Mouse (Mus musculus) liver, adult (tissue): Measurements from ENCODE around the gene Rnf227.

ENCODE experiments used
- GATA4 ChIP-seq: IDR thresholded peaks from 2 replicates; pipeline ENCODE4 v1.6.1; 2014; ENCODE audit warnings: mild to moderate bottlenecking, low read length; ENCODE audit not compliant: insufficient replicate concordance

Rnf227 gene

GRCm38 (mm10) chr11:69340161-69341131, at the start of gene Rnf227:
Gene Rnf227, plus strand, starts transcription at chr11:69340461.
- TF ChIP-seq GATA4: no peak

DNA sequence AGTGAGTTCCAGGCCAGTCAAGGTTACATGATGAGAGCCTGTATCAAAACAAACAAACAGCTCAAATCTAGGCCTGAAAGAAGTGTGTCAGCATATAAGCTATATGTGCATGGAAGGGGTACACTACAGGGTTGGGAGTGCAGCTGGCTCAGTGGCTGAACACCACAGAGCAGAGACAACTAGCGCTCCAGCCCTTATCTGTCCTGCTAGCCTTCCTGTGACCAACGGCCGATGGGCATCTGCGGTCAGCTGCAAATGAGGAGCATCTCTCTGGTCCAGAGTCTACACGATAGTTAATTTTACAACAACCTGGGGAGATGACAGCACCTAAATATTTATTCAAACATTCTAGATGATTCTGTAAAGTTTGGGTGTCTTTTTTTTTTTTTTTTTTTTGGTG, 49.1 kb upstream of the Rnf227 start:
- TF ChIP-seq GATA4: no peak

GRCm38 (mm10) chr11:69295286-69295685, 45.0 kb upstream of the Rnf227 start:
- TF ChIP-seq GATA4: no peak

- no peak for TF ChIP-seq GATA4
Observed at GRCm38 (mm10) chr11:69297799-69298198, 42.5 kb upstream of the Rnf227 start.

DNA sequence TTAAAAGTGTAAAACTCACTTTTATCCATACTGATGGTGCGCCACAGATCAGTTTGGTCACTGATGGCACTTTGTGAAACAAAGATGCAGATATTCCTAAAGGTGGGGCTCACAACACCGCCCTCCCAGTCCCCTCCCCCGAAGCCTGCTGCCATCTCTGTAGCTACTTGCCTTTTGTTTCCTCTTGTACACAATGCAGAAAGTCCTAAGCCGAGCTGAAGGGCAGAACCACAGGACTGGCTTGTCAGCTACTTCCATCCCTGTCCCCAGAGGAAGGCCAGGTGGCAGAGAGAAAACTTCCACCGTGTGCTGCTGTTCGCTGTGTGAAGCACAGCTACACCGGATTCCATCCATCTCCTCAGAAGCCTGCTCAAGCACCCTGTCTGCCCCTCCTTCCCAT, 42.0 kb upstream of the Rnf227 start:
- TF ChIP-seq GATA4: no peak

DNA sequence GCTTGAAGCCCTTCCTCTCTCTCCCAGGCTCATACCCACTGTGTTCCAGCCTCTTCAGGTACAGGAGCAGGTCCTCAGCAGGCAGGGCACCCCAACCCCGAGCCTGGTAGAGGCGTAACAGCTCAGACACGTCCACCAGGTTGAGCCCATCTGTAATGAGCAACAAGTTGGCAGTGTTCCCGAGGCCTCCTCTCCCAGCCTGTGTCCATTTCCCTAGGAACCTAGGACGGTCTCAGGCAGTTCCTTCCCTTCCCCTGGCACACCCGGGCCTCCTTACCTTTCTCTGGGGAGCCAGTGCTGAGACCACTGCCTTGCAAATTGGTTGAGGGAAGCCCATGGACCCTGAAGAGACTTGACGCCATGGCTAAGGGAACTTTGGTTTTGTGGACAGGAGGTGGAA, 37.4 kb upstream of the Rnf227 start:
- no peak for TF ChIP-seq GATA4

- TF ChIP-seq GATA4: no peak
Observed at GRCm38 (mm10) chr11:69305291-69305690, 35.0 kb upstream of the Rnf227 start.

DNA sequence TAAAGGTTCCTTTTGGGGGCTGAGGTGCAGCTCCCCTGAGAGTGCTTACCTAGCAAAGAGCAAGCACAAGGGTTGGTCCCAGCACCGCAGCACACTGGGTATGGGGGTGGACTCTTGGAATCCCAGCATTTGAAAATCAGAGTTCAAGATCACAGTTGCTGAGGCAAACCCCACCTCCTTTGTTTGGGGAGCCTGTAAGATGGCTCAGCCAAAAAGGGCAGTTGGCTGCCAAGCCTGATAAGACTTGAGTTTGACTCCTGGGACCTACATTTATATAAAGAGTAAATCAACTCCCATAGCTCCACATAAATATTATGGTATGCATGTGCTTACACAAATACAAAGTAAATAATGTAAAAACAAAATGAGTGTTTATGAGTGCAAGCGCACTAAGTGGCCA, 34.2 kb upstream of the Rnf227 start:
- TF ChIP-seq GATA4: no peak

DNA sequence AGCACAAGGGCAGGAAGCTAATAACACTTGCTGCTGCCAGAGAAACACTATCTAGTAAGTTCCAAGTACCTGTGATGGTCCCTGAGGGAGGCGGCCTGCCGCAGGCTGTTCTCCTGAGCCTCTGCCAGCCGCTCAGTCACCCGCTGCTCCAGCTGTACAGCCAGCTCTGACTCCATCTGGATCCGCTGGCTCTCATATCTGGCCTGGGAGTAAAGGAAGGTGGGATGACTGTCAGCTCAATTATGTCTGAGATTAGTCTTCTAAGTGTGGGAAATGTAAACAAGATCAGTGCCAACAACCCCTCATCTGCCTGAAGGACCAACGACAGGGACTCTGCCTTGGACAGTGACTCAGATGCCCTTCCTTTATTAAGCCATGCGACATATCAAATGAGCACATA, 29.0 kb upstream of the Rnf227 start:
- no peak for TF ChIP-seq GATA4

DNA sequence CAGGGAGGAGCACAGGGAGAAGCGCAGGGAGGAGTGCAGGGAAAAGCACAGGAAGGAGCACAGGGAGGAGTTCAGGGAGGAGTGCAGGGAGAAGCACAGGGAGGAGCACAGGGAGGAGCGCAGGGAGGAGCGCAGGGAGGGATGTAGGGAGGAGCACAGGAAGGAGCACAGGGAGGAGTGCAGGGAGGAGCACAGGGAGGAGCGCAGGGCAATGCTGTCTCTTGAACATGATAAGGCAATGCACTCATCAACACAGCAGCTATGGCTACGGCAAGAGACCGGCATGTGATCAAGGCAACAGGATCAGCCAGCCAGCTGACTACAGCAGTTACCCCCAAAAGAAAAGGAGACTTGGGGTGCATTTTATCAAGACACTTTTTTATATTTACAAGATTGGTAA, 23.9 kb upstream of the Rnf227 start:
- no peak for TF ChIP-seq GATA4

- no peak for TF ChIP-seq GATA4
Observed at GRCm38 (mm10) chr11:69321580-69321979, 18.7 kb upstream of the Rnf227 start.

GRCm38 (mm10) chr11:69322010-69322409, 18.3 kb upstream of the Rnf227 start:
- TF ChIP-seq GATA4: no peak

DNA sequence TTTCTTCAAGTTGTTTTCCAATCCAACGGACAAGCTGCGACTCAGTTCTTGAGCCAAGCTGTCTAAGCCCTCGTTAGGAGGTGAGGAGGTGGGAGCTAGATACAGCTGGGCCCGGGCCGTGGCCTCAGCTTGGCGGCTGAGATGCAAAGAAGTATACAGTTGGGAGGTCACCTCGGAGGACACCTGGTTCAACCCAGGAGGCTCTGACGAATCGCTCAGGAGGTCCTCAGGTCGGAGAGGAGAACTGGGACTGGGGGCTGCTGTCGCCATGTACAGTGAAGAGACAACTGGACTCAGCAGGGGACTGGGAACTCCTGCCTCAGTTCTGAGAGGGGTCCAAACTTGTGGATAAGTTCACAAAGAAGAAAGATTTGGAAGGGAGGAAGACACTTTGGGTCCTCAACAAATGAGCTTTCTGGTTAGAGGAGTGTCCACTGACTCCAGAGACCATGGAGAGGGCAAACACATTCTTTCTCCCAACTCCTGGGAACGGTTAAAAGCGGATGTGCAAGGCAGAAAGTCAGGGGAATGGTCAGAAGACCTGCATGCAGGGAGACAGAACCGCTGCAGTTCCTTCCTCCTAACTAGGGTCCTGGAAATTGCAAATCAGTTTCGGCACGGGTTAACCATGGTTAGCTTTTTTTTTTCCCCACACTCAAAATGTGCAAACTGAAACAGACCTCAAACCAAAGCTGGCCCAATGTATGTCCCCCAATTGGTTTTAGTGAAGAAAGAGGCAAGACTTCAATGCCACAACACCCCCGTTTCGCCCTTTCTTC, 17.4 kb upstream of the Rnf227 start:
- no peak for TF ChIP-seq GATA4

DNA sequence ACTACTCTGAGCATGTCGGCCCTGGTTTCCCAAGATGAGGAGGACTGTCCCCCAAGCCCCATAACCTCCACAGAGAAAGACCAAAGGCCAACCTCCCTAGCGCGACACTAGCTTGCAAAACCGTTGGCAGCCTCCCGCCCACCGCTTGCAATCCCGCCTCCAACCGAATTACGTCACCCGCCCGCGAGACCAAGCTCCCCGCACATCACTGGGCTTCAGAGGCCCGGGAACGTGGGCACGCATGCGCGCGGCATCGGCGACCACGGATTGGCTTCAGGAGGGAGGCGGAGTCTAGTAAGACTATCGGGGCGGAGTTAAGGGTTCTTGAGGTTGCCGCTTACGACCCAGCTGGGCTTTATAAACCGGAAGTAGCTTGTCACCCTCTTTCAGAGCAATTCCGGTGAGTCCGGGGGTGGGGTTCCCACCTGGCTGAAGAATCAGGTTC, 16.6 kb upstream of the Rnf227 start, which contains the start of the genes Cntrob and Trappc1:
TSS of gene Cntrob (minus strand) at position 109 of the 445 bp plus-strand sequence.
TSS of gene Trappc1 (plus strand) at position 314 of the 445 bp plus-strand sequence.
- no peak for TF ChIP-seq GATA4

- no peak for TF ChIP-seq GATA4
Observed at GRCm38 (mm10) chr11:69324749-69325148, 15.5 kb upstream of the Rnf227 start.
